11 mouse cellular contexts compared by ENCODE assay signal in genomic region chr15:7249216-7249615, GRCm38 (mm10).
"Had no signal": no experiment of that assay in that cellular context is flagged by ENCODE, and none has a peak within 500 bp of the region (broad histone marks: within the 10 kb centered on the region; RNA-seq: fewer than 3 reads in every experiment).

No protein-coding gene starts in this region.

- DNase-seq: liver, postnatal 0 days; lung, adult 2 months; lung, postnatal 4 days; midbrain, embryonic 14.5 days; right cerebral cortex, adult 18-20 months; right cerebral cortex, postnatal 25 days; right cerebral cortex, postnatal 4 days; spleen, adult 18-20 months; thymus, adult 18-20 months; thymus, postnatal 14 days; thymus, postnatal 36 days had no signal
